Mouse (Mus musculus): ENCODE measurements at regions not wholly inside any gene's neighbourhood (a gene's known extent, or its start where the extent isn't known, plus 50 kb on each side); places are given as distances from the start of the nearest gene placed in this dataset.
"Not testable (repeated sequence)": the region's sequence is repeated elsewhere in the genome, so short reads cannot be mapped to it uniquely, and the experiment has no call there.

DNA sequence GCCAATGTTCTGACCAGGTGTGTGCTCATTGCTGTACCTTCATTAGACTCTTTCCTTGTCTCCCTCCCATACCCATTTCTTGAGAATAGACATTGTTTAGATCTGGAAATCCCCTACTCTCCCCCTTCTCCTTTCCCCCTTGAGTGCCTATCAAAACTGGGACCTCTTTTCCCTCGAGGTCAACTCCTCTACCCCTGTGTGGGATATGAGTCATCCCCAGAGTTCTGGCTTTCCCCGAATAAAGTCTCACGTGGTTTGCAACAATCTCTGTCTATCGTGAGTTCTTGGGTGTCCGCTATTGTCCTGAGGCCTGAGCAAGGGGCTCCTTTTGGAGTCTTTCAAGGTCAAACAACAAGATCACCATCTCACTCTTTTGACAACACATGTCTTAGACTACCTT, 209.3 kb downstream of the Slitrk1 start:
- H3K36me3 ChIP-seq (ENCODE audit: control insufficient read depth, insufficient read depth) = not testable (repeated sequence)

DNA sequence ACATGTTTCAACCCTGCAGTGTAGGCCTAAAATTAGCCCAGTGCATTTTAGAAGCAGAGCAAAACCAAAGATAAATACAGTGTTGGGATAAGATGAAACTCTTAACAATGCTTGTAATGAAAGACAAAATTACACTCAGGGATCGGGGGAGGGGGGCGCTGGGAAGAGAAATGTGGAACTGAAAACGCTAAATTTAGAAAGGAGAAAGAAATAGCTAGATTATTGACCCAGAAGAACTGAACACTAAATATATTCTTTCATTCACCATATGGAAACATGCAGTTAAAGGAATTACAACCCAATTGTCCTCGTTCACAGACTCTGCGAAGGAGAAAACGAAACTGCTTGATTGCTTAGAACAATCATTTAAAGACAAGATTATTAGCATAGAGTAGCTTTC, 249.1 kb downstream of the Slitrk1 start:
- Histone ChIP-seq H3K27ac (ENCODE audit: low read length) (no peak overlapping the region), H3K36me3 (ENCODE audit: control insufficient read depth, insufficient read depth) (no peaks in the 10 kb centered on the region), H3K4me2 (ENCODE audit: low read length) (no peak overlapping the region), H3K4me1 (replicated peaks; ENCODE audit: control insufficient read depth, insufficient read depth, low read length) (no peaks in the 10 kb centered on the region), H3K9me3 (ENCODE audit: control insufficient read depth, low read length) (no peaks in the 10 kb centered on the region), H3K27me3 (replicated peaks; ENCODE audit: control insufficient read depth, insufficient read depth, low read length) (no peaks in the 10 kb centered on the region), H3K4me3 (replicated peaks; ENCODE audit: low read length) (no peak overlapping the region), H3K9ac (replicated peaks; ENCODE audit: low read depth, low read length) (no peak overlapping the region)
- ATAC-seq = no peak
- WGBS = 65% methylated on average over 6 of the region's 6 CpGs

More for the DNA sequence above, 209.3 kb downstream of the Slitrk1 start:
- not testable (repeated sequence) for H3K27ac ChIP-seq (ENCODE audit: low read length); H3K9ac ChIP-seq (replicated peaks; ENCODE audit: low read depth, low read length); H3K9me3 ChIP-seq (ENCODE audit: control insufficient read depth, low read length); H3K4me1 ChIP-seq (replicated peaks; ENCODE audit: control insufficient read depth, insufficient read depth, low read length); H3K4me2 ChIP-seq (ENCODE audit: low read length); ATAC-seq; H3K4me3 ChIP-seq (replicated peaks; ENCODE audit: low read length); H3K27me3 ChIP-seq (replicated peaks; ENCODE audit: control insufficient read depth, insufficient read depth, low read length)
- WGBS = 85% methylated on average over 5 of the region's 5 CpGs

DNA sequence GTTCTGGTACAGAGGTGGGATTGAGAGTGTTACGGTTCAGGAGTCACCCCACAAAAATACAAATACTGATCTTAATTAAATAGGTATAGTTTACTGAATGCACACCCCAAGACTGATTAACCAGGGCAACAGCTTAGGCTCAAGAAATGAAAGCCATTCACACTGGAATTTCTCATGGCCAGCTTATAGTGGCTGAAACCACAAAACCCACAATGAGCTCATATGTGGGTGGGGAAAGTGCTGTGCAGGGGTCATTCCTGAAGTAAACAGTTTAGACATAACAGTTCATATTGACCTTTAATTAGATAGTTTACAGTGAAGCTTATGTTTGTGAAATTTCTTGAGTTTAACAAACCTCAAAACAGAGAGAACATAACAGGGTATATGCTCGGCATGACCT, 275.7 kb downstream of the Slitrk1 start:
- Histone ChIP-seq H3K27ac (ENCODE audit: low read length) (no peak overlapping the region), H3K4me2 (ENCODE audit: low read length) (no peak overlapping the region), H3K27me3 (replicated peaks; ENCODE audit: control insufficient read depth, insufficient read depth, low read length) (no peaks in the 10 kb centered on the region), H3K36me3 (ENCODE audit: control insufficient read depth, insufficient read depth) (no peaks in the 10 kb centered on the region), H3K4me1 (replicated peaks; ENCODE audit: control insufficient read depth, insufficient read depth, low read length) (no peaks in the 10 kb centered on the region), H3K9ac (replicated peaks; ENCODE audit: low read depth, low read length) (no peak overlapping the region), H3K4me3 (replicated peaks; ENCODE audit: low read length) (no peak overlapping the region), H3K9me3 (ENCODE audit: control insufficient read depth, low read length) (no peaks in the 10 kb centered on the region)
- 90% methylated on average over 2 of the region's 2 CpGs for WGBS
- no peak for ATAC-seq

DNA sequence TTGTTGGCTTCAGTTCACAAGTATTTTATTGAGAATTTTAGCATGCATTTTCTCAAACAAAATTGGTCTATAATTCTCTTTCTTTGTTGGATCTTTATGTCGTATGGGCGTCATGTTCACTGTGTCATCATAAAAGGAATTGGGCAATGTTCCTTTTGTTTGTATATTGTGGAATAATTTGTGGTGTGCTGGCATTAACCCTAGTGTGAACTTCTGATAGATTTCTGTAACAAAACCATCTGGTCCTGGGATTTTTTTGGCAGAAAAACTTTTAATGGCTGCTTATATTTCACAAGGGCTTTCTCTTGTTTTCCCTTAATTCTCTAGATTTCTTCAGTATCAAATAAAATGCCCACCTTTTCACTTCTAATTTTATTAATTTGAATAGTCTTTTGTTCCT, 278.7 kb downstream of the Slitrk1 start:
- Histone ChIP-seq H3K4me2 (ENCODE audit: low read length) (no peak overlapping the region), H3K27ac (ENCODE audit: low read length) (no peak overlapping the region), H3K4me3 (replicated peaks; ENCODE audit: low read length) (no peak overlapping the region), H3K4me1 (replicated peaks; ENCODE audit: control insufficient read depth, insufficient read depth, low read length) (no peaks in the 10 kb centered on the region), H3K36me3 (ENCODE audit: control insufficient read depth, insufficient read depth) (no peaks in the 10 kb centered on the region), H3K9ac (replicated peaks; ENCODE audit: low read depth, low read length) (no peak overlapping the region), H3K9me3 (ENCODE audit: control insufficient read depth, low read length) (no peaks in the 10 kb centered on the region), H3K27me3 (replicated peaks; ENCODE audit: control insufficient read depth, insufficient read depth, low read length) (no peaks in the 10 kb centered on the region)
- ATAC-seq = no peak
- WGBS = 57% methylated on average over 2 of the region's 2 CpGs

DNA sequence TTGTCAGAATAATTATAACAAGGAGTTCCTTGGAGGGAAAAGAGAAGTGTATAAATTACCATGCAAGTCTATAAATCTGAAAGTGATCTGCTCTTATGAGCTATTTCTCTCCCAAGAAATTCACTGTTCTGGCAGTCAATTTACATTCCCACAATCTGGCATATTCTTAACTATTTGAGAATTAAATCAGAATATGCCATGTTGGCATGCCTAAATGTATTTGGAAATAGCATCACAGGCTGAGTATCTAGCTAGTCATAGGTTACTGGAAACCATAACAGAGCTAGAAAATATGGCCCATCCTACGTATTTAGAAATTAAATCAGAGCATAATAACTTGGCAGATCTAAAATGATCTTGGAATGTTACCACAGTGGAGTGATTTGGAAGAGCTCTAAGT, 303.9 kb downstream of the Slitrk1 start:
- H3K4me3 ChIP-seq (replicated peaks; ENCODE audit: low read length) = no peak overlapping the region
- WGBS = 70% methylated on average over 1 of the region's 1 CpGs
- H3K9ac ChIP-seq (replicated peaks; ENCODE audit: low read depth, low read length) = no peak overlapping the region
- ATAC-seq = peak; percentile 90
- H3K9me3 ChIP-seq (ENCODE audit: control insufficient read depth, low read length) = no peaks in the 10 kb centered on the region
- no peak overlapping the region for H3K27ac ChIP-seq (ENCODE audit: low read length)
- H3K27me3 ChIP-seq (replicated peaks; ENCODE audit: control insufficient read depth, insufficient read depth, low read length) = no peaks in the 10 kb centered on the region
- no peaks in the 10 kb centered on the region for H3K4me1 ChIP-seq (replicated peaks; ENCODE audit: control insufficient read depth, insufficient read depth, low read length)
- no peak overlapping the region for H3K4me2 ChIP-seq (ENCODE audit: low read length)
- no peaks in the 10 kb centered on the region for H3K36me3 ChIP-seq (ENCODE audit: control insufficient read depth, insufficient read depth)
